Mouse (Mus musculus) skeletal muscle tissue, postnatal 0 days (tissue): ENCODE results near the gene Il2. TPM values are rescaled to one million over a fixed set of nuclear protein-coding genes. Genes with fewer than 3 reads are reported as not detected.

Experiments
- polyA plus RNA-seq: library from polyadenylated mRNA; unstranded; fragments of >200 nt; fragmentation: Nextera tagmentation; extraction: Ambion mirVana; gene quantifications from 2 replicates; pipeline ENCODE4 v1.2.1, GENCODE M21; 2015

Gene Il2
- polyA plus RNA-seq: 0.40 and 0.44 TPM in 2 replicates

GRCm38 (mm10) chr3:37125655-37126054, at the start of gene Il2:
TSS of gene Il2 (minus strand) at chr3:37125959.

Other genes starting within 250 kb of the Il2 start
- 0.06 and 0.10 TPM in 2 replicates for gene Adad1, start 62.4 kb downstream of the Il2 start, polyA plus RNA-seq
- not detected in 2 replicates for gene Il21, start 106.7 kb upstream of the Il2 start, polyA plus RNA-seq
- gene Bbs12, start 186.6 kb upstream of the Il2 start, polyA plus RNA-seq: 3.9 and 4.1 TPM in 2 replicates
- 1.6 and 2.0 TPM in 2 replicates for gene Cetn4, start 186.7 kb upstream of the Il2 start, polyA plus RNA-seq
- 2.8 and 3.4 TPM in 2 replicates for gene Fgf2, start 222.4 kb upstream of the Il2 start, polyA plus RNA-seq